Mouse (Mus musculus) MEL (cell line): ENCODE measurements around the gene Lrba.

Experiments used
- POLR2AphosphoS2 ChIP-seq: IDR thresholded peaks from 2 replicates; pipeline ENCODE4 v1.6.1; 2011; ENCODE audit warnings: low read length, improper control_type of control experiment
- POLR2AphosphoS5 ChIP-seq: IDR thresholded peaks from 2 replicates; pipeline ENCODE4 v1.6.1; 2012; ENCODE audit warnings: low read depth, borderline replicate concordance, mild to moderate bottlenecking, inconsistent platforms, low read length, moderate library complexity, mixed read lengths

DNA sequence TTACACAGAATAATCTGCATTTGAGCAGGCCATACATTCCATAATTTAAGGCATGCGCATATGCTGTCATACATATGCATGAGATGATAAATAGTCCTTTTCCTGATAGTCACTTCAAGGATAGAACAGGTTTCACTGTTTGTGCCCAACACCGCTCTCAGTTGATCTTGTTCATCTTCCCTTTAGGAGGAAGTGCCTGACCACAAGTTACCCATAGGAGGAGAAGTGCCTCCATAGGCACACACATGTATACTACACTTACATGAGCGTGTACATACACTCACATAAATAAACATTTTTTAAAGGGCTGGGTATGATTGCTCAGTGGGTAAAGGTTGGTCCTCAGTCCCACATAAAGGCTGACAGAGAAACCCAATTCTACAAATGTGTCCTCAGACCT lies 22.0 kb upstream of the Lrba start:
- no peak for TF ChIP-seq POLR2AphosphoS5
- no peak for TF ChIP-seq POLR2AphosphoS2
